Mouse (Mus musculus): ENCODE results near the gene Kcnk16.

The Kcnk16 gene

DNA sequence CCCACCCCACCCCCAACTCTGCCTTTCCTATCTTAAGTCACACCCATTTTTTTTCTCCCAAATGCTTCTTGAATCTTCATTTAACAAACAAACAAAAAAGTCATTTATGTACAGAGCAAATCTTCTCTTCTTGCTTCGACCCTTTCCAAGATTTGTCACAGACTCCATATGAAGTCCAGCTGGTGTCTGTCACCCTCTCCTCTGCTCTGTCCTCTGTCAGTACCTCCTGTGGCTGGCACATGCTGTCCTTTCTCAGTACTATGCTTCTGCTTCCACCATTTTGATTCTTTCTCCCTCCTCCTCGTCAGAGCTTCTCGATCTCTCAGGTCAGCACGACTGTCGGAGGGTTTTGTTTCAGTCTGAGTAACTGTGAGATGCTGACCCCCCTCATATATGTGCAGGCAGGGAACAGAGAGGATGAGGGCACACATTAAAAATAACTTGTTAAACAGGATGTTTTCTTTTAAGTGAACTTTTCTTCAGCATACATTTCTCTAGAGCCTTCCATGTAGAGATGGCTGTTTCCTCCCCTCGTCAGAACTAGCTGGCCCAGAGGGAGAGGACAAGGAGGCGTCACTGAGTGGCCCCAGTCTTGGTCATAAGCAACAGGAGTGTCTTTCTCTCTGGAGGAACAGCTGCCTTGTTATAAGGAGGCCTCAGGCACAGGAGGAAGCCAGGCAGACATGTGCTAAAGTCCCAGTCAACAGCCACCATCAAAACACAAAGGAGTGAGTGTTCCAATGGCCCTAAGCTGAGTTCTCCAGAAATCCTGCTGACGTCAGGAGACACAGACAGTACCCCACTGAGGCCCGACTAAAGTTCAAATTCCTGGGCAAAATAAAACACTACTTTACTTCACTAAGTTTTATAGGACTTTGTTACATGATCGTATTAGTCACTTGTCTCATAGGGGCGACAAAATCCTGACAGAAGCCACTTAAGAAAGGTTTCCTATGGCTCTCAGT is 35.7 kb downstream of the Kcnk16 start:
- in situ Hi-C loops (cut with MboI, MseI) = no loop called here

DNA sequence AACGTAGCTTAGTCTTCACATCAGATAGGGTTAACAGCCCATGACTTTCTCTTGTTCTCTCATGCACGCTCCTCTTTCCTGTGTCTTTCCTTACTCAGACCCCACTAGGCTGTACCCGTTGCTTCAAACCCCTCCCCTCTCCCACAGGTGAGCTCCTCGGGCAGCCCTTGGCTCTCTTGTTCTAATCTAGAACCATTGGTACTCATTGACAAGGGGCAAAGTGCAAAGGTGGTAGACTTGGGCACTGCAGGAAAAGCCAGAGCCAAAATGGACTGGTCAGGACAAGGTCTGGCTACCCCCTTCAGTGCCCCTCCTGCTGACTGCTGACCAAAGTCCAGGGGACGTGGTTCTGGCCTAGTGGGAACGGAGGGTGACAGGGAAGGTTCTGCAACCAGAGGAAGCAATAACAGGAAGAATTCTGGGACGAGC is 38.9 kb downstream of the Kcnk16 start:
- in situ Hi-C loops (cut with MboI, MseI) = no loop called here

DNA sequence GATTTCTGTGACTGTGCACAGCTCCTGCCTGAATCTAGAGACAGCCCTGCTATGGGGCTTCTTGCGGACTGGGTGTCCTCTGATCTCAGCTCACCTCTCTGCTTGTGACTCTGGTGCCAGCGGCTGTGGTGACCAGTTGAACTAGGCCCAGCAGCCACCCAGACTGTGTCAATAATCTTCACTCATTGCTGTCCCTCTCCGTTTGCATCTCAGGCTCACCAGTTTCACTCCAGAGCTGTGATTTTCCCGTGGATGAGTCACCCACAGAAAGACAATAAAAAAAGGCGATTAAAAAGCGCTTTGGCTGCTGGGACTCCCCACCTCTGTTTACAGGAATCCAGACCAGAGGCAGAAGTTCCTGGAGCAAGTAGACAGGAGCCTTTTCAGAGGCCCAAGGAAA is 39.6 kb downstream of the Kcnk16 start:
- in situ Hi-C loops (cut with MboI, MseI) = no loop called here

DNA sequence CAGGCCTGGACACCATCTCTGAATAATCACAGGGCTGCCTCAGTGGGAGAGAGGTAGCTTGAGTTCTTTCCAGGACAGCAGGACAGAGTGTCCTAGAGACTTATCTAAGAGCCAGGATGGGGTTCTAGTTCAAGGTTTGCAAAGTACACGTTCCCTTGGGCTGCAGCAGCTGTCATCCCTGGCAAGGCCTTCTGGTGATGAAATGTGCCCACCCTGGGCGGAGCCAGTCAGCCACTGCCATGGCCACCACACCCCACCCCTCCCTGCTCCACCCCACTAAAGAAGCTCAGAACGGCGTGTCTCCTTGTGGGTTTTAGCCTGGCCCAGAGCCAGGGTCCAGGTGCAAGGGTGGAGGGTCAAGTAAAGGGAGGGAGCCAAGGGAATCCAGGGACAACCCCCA is 40.7 kb downstream of the Kcnk16 start:
- in situ Hi-C loops (cut with MboI, MseI) = no loop called here

DNA sequence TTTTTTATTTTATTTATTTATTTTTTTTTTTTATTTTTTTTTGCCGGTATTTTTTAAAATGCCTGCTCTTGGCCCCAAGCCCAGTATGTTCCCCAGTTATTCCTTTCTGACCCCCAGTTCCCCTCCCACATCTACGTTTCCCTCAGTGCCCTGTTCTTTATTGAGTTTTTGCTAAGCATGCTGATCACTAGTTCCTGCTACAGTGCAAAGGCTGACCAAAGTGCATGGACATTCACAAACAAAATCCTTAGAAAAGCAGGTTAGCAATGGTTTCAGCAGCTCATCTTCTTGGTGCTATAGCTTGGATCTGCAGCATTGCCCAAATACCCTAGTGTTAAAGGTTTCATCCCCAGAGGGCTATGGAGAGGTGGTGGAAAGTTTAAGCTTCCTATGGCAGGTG is 42.0 kb downstream of the Kcnk16 start:
- in situ Hi-C loops (cut with MboI, MseI) = no loop called here

- in situ Hi-C loops (cut with MboI, MseI) = no loop called here
Measured at GRCm38 (mm10) chr14:20226488-20226887, 42.5 kb downstream of the Kcnk16 start.

DNA sequence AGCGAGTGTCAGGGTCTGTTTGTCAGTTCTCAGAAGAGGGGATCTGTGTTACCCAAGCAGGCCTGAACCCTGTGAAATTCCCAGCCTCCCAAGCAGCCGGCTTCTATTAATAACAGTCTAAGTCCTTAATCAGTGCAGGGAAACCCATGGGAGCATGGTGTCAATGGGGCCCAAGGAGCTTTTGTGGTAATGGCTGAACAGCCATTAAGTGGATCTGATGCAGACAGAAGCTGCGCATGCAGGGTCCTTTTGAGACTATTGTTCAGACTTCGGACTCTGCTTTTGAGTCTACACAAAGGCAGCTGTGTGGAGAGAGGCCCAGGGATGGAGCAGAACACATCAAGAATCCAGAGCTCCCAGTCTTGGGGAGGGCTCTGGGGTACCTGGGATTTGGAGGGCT is 43.5 kb downstream of the Kcnk16 start:
- in situ Hi-C loops (cut with MboI, MseI) = no loop called here

DNA sequence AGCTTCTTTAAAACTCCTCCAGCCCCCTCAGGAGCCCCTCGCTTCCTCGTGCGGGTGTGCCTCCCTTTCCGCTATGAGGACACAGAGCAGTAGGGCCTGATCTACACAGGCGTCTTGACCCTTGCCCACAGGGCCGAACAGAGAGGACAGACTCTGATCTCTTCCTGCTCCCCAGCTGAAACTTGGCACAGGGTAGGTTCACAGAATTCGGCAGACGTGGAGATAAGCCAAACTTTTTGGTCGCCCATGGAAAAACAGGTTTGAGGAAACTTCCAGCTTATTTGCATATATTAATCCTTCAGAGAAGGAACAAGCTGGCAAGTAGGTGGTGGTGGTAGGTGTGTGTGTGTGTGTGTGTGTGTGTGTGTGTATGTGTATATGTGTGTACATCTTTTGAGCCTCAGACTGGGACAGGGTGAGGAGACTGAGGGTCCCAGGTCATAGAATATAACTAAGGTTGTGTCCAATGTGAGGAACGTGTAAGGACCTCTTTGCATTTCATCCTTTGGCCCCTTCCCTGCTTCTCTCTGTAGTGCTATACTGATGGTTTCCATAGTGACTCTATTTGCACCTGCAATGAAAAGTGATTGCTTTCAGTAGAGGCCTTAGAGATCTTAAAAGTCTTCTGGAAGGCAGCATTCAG is 44.3 kb downstream of the Kcnk16 start:
- in situ Hi-C loops (cut with MboI, MseI) = no loop called here

DNA sequence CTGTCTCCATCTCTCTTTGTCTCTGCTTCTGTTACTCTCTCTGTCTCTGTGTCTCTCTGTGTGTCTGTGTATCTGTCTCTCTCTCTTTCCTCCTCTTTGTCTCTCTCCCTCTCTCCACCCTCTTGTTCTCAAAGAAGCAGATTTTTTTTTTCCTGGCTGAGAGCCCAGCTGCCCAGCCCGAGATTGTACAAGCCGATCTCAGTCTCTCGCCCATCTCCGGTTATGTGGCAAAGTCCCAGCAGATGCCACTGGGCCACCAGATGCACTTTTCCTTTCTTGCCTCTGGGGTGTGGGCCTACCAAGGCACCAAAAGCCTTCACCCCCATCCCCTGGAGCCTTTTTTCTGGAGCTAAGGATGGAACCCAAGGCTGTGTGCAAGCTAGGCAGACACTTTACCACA is 44.8 kb downstream of the Kcnk16 start:
- in situ Hi-C loops (cut with MboI, MseI) = no loop called here

DNA sequence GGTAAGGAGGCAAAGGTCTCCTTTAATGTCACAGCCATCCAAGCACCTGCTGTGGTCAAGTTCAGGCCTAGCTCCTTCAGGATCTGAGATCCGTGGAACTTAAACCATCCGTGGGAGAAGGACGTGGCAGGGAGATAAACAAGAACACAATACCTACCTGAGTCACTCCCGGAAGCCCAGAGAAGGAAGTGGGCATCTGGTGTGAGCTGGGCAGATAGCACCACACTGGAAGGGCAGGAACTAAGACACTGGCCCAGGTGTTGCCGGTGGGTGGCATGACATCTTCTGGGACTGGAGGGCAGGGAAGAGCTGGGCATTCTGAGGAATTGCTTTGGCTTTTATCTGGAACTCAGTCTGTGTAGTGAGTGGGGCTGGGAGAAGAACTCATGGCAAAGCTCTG is 45.7 kb downstream of the Kcnk16 start:
- in situ Hi-C loops (cut with MboI, MseI) = no loop called here

DNA sequence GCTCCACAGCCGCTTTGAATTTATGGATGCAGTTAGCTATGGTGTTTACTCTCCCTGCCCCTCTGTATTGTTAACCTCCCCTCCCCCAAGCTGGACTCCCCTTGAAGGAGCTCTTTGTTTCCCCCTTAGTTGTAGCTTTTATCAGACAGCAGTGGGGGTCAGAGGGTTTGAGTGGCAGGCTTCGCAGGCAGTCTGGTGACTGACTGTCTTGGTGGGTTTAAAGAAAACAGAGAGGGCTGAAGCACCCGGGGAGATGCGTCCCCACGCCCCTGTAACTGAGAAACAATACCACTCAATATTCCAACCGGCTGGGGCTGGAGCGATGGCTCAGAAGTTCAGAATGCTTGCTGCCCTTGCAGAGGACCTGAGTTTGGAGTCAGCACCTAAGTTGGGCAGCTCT is 47.9 kb downstream of the Kcnk16 start:
- in situ Hi-C loops (cut with MboI, MseI) = no loop called here

DNA sequence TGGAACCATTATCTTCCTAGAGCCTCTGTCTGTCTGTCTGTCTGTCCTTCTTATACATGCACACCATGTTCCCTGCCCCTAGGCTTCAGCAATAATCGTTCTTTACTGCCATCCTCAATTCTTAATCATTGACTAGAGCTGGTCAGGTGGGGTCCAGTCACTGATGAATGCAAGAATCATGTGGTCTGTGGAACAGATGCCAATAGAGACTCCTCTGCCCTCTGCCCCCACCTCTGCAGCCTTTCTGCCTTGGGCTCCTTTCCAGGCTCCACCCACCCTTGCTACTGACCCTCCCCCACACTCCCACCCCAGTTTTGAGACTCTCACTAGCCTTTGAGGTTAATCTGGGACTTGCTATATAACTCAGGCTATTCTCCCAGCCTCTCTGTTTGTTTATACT is 49.1 kb downstream of the Kcnk16 start:
- in situ Hi-C loops (cut with MboI, MseI) = no loop called here

- in situ Hi-C loops (cut with MboI, MseI) = no loop called here
Measured at GRCm38 (mm10) chr14:20217299-20217864, 51.6 kb downstream of the Kcnk16 start.

- in situ Hi-C loops (cut with MboI, MseI) = no loop called here
Measured at GRCm38 (mm10) chr14:20216561-20217298, 52.3 kb downstream of the Kcnk16 start.

DNA sequence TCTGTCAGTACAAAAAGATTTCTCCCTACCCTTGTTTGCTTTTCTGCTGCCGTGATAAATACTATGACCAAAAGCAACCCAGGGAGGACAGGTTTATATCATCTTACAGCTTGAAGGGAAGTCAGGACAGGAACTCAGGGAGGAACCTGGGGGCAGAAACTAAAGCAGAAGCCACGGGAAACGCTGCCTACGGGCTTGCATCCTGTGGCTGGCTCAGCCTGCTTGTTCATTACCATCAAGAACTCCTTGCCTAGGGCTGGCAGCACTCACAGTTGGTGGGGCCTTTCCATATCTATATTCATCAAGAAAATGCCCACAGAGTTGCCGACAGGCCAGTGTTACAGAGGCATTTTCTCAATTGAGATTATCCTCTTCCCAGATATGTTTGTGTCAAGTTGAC is 53.2 kb downstream of the Kcnk16 start:
- in situ Hi-C loops (cut with MboI, MseI) = no loop called here

GRCm38 (mm10) chr14:20214125-20214524 is 54.9 kb downstream of the Kcnk16 start:
- in situ Hi-C loops (cut with MboI, MseI) = no loop called here

- in situ Hi-C loops (cut with MboI, MseI) = no loop called here
Measured at GRCm38 (mm10) chr14:20211754-20212601, 57.0 kb downstream of the Kcnk16 start.

All from T-helper 2 cell (primary cell).